In the genomic region with DNA sequence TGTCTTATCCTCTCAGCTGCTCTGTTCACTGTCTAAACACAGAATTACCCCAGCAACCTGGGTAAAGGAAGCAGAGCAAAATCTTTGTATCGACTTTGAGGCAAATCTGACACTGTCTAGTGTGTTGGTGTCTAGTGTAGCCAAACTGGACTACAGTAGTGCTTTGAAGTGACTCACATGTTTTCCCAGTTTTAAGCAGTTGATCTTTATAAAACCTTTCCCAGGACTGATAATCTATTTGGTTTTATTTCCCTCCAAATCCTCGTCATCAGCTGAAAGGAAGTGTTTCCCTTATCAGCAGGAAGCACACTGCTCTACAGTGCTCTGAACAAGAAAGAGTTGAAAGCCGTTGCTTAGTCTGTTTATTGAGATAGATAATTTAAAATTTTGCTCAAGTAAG, we compare ENCODE assay signal across 17 mouse cellular contexts.
DNase-seq lines count a peak whose midpoint lies in the region; ATAC-seq lines count a peak whose summit lies in the region.
"Had no signal": no experiment of that assay in that cellular context is flagged by ENCODE, and none has a peak within 500 bp of the region (broad histone marks: within the 10 kb centered on the region; RNA-seq: fewer than 3 reads in every experiment).

No protein-coding gene starts in this region.

- DNase-seq in kidney, adult 11 months = peak; percentile 16
- peak; percentile 12 for DNase-seq in CD4-positive helper T cell, adult 2 months (ENCODE audit: low read depth, low spot score)
- no peak for DNase-seq in liver, embryonic 11.5 days (ENCODE audit: low spot score)
- DNase-seq in cerebellum, adult 9-11 months = no peak
- DNase-seq in Muller cell, postnatal 12 days (ENCODE audit: inconsistent ontology term) = no peak
- no peak for DNase-seq in testis, postnatal 10 days (ENCODE audit: low spot score)
- DNase-seq: adrenal gland, adult 8-10 months; cerebellum, adult 11 months; right cerebral cortex, postnatal 4 days had no signal

- H3K4me3 ChIP-seq in kidney, embryonic 14.5 days (ENCODE audit: low read length) = no peak overlapping the region
- no peak overlapping the region for H3K4me3 ChIP-seq in brown adipose tissue, adult 24 weeks (ENCODE audit: insufficient read depth, low read depth, low read length)
- no peak overlapping the region for H3K4me3 ChIP-seq in liver, embryonic 11.5 days (ENCODE audit: low read depth, low read length)
- H3K4me3 ChIP-seq: embryonic facial prominence, embryonic 13.5 days; hindbrain, embryonic 15.5 days; left cerebral cortex, adult 2 months; megakaryocyte, embryonic 14.5 days; neural tube, embryonic 13.5 days had no signal

- WGBS in kidney, embryonic 14.5 days = 56% methylated on average over 3 of the region's 3 CpGs
- 23% methylated on average over 3 of the region's 3 CpGs for WGBS in liver, embryonic 11.5 days

- ATAC-seq in kidney, embryonic 14.5 days (ENCODE audit: low FRiP score, low TSS enrichment) = no peak
- ATAC-seq in liver, embryonic 11.5 days (replicated peaks; ENCODE audit: low FRiP score) = peak; percentile 80
- ATAC-seq: forebrain, embryonic 16.5 days had no signal

- H3K27ac ChIP-seq in kidney, embryonic 14.5 days (ENCODE audit: low read depth, low read length) = no peak overlapping the region
- peak overlapping the region; percentile 93 for H3K27ac ChIP-seq in brown adipose tissue, adult 24 weeks (replicated peaks; ENCODE audit: low read depth, low read length)
- 0 out of 2 replicates have a peak overlapping the region, but pooled peaks have one; percentile 38 for H3K27ac ChIP-seq in liver, embryonic 11.5 days (ENCODE audit: low read depth, low read length)
- H3K27ac ChIP-seq: embryonic facial prominence, embryonic 13.5 days; hindbrain, embryonic 15.5 days; left cerebral cortex, adult 2 months; neural tube, embryonic 13.5 days had no signal

- H3K27me3 ChIP-seq in kidney, embryonic 14.5 days (ENCODE audit: control insufficient read depth, insufficient read depth, low read length) = no peaks in the 10 kb centered on the region
- H3K27me3 ChIP-seq in liver, embryonic 11.5 days (replicated peaks; ENCODE audit: control insufficient read depth, insufficient read depth, low read length) = no peaks in the 10 kb centered on the region
- H3K27me3 ChIP-seq: embryonic facial prominence, embryonic 13.5 days; megakaryocyte, embryonic 14.5 days; neural tube, embryonic 13.5 days had no signal

- H3K4me2 ChIP-seq in kidney, embryonic 14.5 days (replicated peaks; ENCODE audit: low read depth, low read length) = no peak overlapping the region
- H3K4me2 ChIP-seq in liver, embryonic 11.5 days = peak overlapping the region; percentile 5; the same call in 1 of the 2 replicates
- H3K4me2 ChIP-seq: embryonic facial prominence, embryonic 13.5 days; hindbrain, embryonic 15.5 days; neural tube, embryonic 13.5 days had no signal

- H3K9me3 ChIP-seq in kidney, embryonic 14.5 days (ENCODE audit: control insufficient read depth, low read length) = no peaks in the 10 kb centered on the region
- H3K9me3 ChIP-seq in liver, embryonic 11.5 days (ENCODE audit: control insufficient read depth, low read length) = no peaks in the 10 kb centered on the region
- H3K9me3 ChIP-seq: embryonic facial prominence, embryonic 13.5 days; hindbrain, embryonic 15.5 days; megakaryocyte, embryonic 14.5 days; neural tube, embryonic 13.5 days had no signal

- no peaks in the 10 kb centered on the region for H3K36me3 ChIP-seq in kidney, embryonic 14.5 days (ENCODE audit: control insufficient read depth, insufficient read depth, low read length)
- H3K36me3 ChIP-seq in liver, embryonic 11.5 days (ENCODE audit: control insufficient read depth, insufficient read depth, low read length) = no peaks in the 10 kb centered on the region
- H3K36me3 ChIP-seq: embryonic facial prominence, embryonic 13.5 days; hindbrain, embryonic 15.5 days; neural tube, embryonic 13.5 days had no signal

- H3K4me1 ChIP-seq in kidney, embryonic 14.5 days (ENCODE audit: control insufficient read depth, insufficient read depth, low read length) = no peaks in the 10 kb centered on the region
- H3K4me1 ChIP-seq in brown adipose tissue, adult 24 weeks (ENCODE audit: control insufficient read depth, insufficient read depth, insufficient read length, low read length) = peaks cover 21% of the 10 kb centered on the region
- H3K4me1 ChIP-seq in liver, embryonic 11.5 days (replicated peaks; ENCODE audit: control insufficient read depth, insufficient read depth, low read length) = peaks cover 18% of the 10 kb centered on the region

- H3K9ac ChIP-seq in kidney, embryonic 14.5 days (ENCODE audit: low read depth, low read length) = no peak overlapping the region
- H3K9ac ChIP-seq in liver, embryonic 11.5 days (ENCODE audit: low read depth, low read length) = no peak overlapping the region
- H3K9ac ChIP-seq: embryonic facial prominence, embryonic 13.5 days; hindbrain, embryonic 15.5 days; neural tube, embryonic 13.5 days had no signal

Comparison
In these comparisons a context has a peak if more than half of its experiments do, and no peak if none do; other contexts are left out.
1. DNase-seq: peak in kidney, adult 11 months (single experiment) and CD4-positive helper T cell, adult 2 months (single experiment); none in liver, embryonic 11.5 days (single experiment), cerebellum, adult 9-11 months (single experiment), Muller cell, postnatal 12 days (single experiment) and testis, postnatal 10 days (single experiment).